Mouse (Mus musculus) midbrain, embryonic 10.5 days (tissue): Measurements from ENCODE around the gene Nlgn2. TPM values are rescaled to one million over a fixed set of nuclear protein-coding genes. Genes with fewer than 3 reads are reported as not detected.

Experiments used
- DNase-seq: peaks from one replicate; pipeline ENCODE4 v3.0.0-alpha.2; 2017; ENCODE audit warnings: low spot score
- H3K27ac ChIP-seq: fragments of 300-500 bp; sonication (generic); replicated peaks from 2 replicates; pipeline ENCODE4 v1.5.1; 2016; ENCODE audit warnings: mild to moderate bottlenecking
- H3K27me3 ChIP-seq: fragments of 300-500 bp; sonication (generic); 2 replicates; pipeline ENCODE4 v1.6.1; 2016; ENCODE audit warnings: low read depth, mild to moderate bottlenecking; ENCODE audit not compliant: poor library complexity, severe bottlenecking
- H3K36me3 ChIP-seq: fragments of 300-500 bp; sonication (generic); 2 replicates; pipeline ENCODE4 v1.6.1; 2016; ENCODE audit warnings: mild to moderate bottlenecking, moderate library complexity
- H3K4me1 ChIP-seq: fragments of 300-500 bp; sonication (generic); 2 replicates; pipeline ENCODE4 v1.6.1; 2016
- H3K4me3 ChIP-seq: fragments of 300-500 bp; sonication (generic); 2 replicates; pipeline ENCODE4 v1.5.1; 2016; ENCODE audit warnings: mild to moderate bottlenecking, moderate library complexity
- H3K9me3 ChIP-seq: fragments of 300-500 bp; sonication (generic); replicated peaks from 2 replicates; pipeline ENCODE4 v1.6.1; 2016; ENCODE audit warnings: mild to moderate bottlenecking
- WGBS: fragments of 180-500 bp; shearing (Covaris S2); methylation state at CpG from one replicate; pipeline ENCODE4 v1.1.7; 2016; 5-methylcytosine and 5-hydroxymethylcytosine counted together
- polyA plus RNA-seq: library from polyadenylated mRNA; unstranded; fragments of >200 nt; fragmentation: Nextera tagmentation; extraction: Ambion mirVana; gene quantifications from 2 replicates; pipeline ENCODE4 v1.2.1, GENCODE M21; 2016

Nlgn2 gene
- polyA plus RNA-seq, 1 experiment from 2014 or later = 6.1 TPM

GRCm38 (mm10) chr11:69835326-69835965 is 2.1 kb downstream of the Nlgn2 start:
- Histone ChIP-seq H3K9me3 (no peaks in the 10 kb centered on the region), H3K27ac (peak overlapping the region; percentile 93), H3K4me1 (peaks cover 74% of the 10 kb centered on the region), H3K27me3 (peaks cover 44% of the 10 kb centered on the region), H3K36me3 (peaks cover 34% of the 10 kb centered on the region), H3K4me3 (peak overlapping the region; percentile 86)
- 2% methylated on average over 9 of the region's 9 CpGs for WGBS
- peak; percentile 83 for DNase-seq

GRCm38 (mm10) chr11:69834001-69834549 is 3.5 kb downstream of the Nlgn2 start:
- Histone ChIP-seq H3K36me3 (peaks cover 40% of the 10 kb centered on the region), H3K27ac (peak overlapping the region; percentile 93), H3K9me3 (no peaks in the 10 kb centered on the region), H3K4me3 (peak overlapping the region; percentile 86), H3K4me1 (peaks cover 73% of the 10 kb centered on the region), H3K27me3 (peaks cover 44% of the 10 kb centered on the region)
- 7% methylated on average over 47 of the region's 48 CpGs for WGBS
- DNase-seq = peak; percentile 52

DNA sequence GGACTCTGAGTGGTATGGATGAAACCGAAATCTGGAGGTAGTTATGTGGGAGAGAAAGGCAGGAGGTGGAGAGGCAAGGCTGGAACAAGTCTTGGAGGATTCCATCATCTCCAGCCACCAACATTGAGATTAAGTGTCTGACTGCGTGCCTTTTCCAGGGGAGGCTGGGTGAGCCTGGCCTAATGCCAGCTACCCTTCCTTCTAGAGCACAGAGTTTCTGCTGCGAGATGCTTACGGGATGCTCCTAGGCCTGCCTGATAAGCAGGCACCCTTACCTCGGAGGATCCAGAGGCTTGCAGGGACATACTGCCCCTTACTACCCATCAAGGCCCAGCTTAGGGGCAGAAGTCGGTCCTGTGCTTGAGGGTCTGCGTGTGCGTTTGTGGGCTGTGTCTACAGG is 4.0 kb downstream of the Nlgn2 start:
- H3K27ac ChIP-seq = peak overlapping the region; percentile 93
- H3K27me3 ChIP-seq = peaks cover 44% of the 10 kb centered on the region
- WGBS = 69% methylated on average over 8 of the region's 8 CpGs
- H3K36me3 ChIP-seq = peaks cover 45% of the 10 kb centered on the region
- peaks cover 72% of the 10 kb centered on the region for H3K4me1 ChIP-seq
- H3K9me3 ChIP-seq = no peaks in the 10 kb centered on the region
- no peak for DNase-seq
- peak overlapping the region; percentile 86 for H3K4me3 ChIP-seq

DNA sequence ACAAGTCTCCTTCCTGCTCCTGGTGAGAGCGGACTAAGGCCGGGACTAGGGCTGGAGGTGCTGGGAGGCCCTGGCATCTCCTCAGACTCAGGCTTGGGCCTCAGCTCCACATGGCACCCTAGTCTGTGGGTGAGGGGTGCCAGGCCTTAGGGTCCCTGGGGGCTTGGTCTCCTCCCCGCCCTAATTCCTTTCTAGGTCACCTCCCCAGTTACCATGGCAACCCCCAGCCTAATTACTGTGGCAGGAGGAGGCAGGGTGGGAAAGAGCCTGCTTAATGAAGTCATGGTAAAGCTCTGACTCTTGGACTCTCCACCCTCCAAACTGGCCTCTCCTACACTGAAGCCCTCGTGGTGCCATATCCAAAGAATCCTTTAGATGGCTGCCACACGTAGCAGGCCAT is 8.8 kb downstream of the Nlgn2 start:
- H3K27me3 ChIP-seq = peaks cover 17% of the 10 kb centered on the region
- H3K4me3 ChIP-seq = no peak overlapping the region
- H3K36me3 ChIP-seq = peaks cover 90% of the 10 kb centered on the region
- DNase-seq = no peak
- H3K9me3 ChIP-seq = peaks cover 4% of the 10 kb centered on the region; the same call in 1 of the 2 replicates
- WGBS = 69% methylated on average over 5 of the region's 5 CpGs
- H3K4me1 ChIP-seq = peaks cover 32% of the 10 kb centered on the region
- H3K27ac ChIP-seq = no peak overlapping the region

DNA sequence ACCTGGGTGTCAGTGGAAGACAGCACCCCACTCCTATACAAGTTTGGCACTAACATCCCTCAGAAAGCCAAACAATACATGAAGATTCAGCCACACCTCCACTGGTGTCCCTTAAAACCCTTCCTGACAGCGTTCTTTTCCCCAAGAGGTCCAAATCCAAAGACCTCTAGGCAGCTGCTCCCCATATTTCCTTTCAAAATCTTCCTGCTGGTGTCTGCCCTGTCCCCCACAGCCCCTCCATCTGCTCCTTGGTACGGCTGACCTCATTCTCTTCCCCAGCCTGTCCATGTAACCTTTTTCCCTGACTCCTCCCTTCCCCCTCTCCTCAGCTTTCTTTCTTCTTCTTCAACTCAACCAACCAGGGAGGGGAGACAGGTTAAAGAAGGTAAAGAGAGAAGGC is 14.1 kb downstream of the Nlgn2 start:
- no peak for DNase-seq

GRCm38 (mm10) chr11:69822080-69822479 is 15.5 kb downstream of the Nlgn2 start, which contains the start of gene Spem1:
Gene Spem1, minus strand, starts transcription at chr11:69822180.
- Histone ChIP-seq H3K36me3 (peaks cover 32% of the 10 kb centered on the region), H3K27ac (0 out of 2 replicates have a peak within 1 kb of the TSS, but pooled peaks have one; percentile 23), H3K4me3 (no peak within 1 kb of the TSS), H3K4me1 (peaks cover 3% of the 10 kb centered on the region), H3K27me3 (no peaks in the 10 kb centered on the region), H3K9me3 (peaks cover 12% of the 10 kb centered on the region)
- 91% methylated on average over 3 of the region's 3 CpGs for WGBS
- no peak for DNase-seq

More for the DNA sequence above, 14.1 kb downstream of the Nlgn2 start:
- Histone ChIP-seq H3K4me1 (peaks cover 3% of the 10 kb centered on the region), H3K4me3 (no peak overlapping the region), H3K36me3 (peaks cover 45% of the 10 kb centered on the region), H3K27me3 (no peaks in the 10 kb centered on the region), H3K27ac (no peak overlapping the region), H3K9me3 (peaks cover 4% of the 10 kb centered on the region; the same call in 1 of the 2 replicates)
- WGBS = 69% methylated on average over 2 of the region's 2 CpGs

- H3K4me1 ChIP-seq = no peaks in the 10 kb centered on the region; the same call in 1 of the 2 replicates
- no peak overlapping the region for H3K27ac ChIP-seq
- no peaks in the 10 kb centered on the region for H3K36me3 ChIP-seq
- H3K27me3 ChIP-seq = no peaks in the 10 kb centered on the region; the same call in 1 of the 2 replicates
- no peak for DNase-seq
- WGBS = 91% methylated on average over 8 of the region's 8 CpGs
- no peak overlapping the region for H3K4me3 ChIP-seq
- peaks cover 19% of the 10 kb centered on the region for H3K9me3 ChIP-seq
Measured at GRCm38 (mm10) chr11:69818871-69819270, 18.7 kb downstream of the Nlgn2 start.

- Histone ChIP-seq H3K4me3 (no peak within 1 kb of the TSS), H3K36me3 (no peaks in the 10 kb centered on the region), H3K9me3 (peaks cover 19% of the 10 kb centered on the region), H3K4me1 (no peaks in the 10 kb centered on the region; the same call in 1 of the 2 replicates), H3K27me3 (no peaks in the 10 kb centered on the region; the same call in 1 of the 2 replicates), H3K27ac (no peak within 1 kb of the TSS)
- no peak for DNase-seq
- 84% methylated on average over 2 of the region's 2 CpGs for WGBS
Measured at GRCm38 (mm10) chr11:69818365-69818764, 19.2 kb downstream of the Nlgn2 start, which contains the start of gene Spem2. Gene Spem2, minus strand, starts transcription at chr11:69818465.

DNA sequence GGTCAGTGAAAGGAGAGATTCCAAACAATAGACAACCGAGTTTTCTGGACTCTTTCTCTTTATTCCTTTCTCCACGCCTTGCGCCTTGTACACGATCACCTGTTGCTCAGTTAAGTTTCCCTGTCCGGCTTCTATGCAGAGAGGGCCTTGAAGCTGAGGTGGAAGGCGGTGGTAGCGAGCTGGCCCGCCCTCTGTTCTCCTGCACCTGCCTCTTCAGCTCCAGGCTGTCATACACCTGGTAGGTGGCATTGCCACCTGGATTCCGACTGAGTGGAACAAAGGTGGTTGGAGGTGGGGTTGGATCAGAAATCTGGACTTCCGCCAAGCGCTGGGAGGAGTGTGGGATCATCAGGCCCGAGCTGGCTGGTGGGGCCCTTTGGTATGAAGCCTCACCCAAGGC is 21.1 kb downstream of the Nlgn2 start:
- Histone ChIP-seq H3K27me3 (no peaks in the 10 kb centered on the region; the same call in 1 of the 2 replicates), H3K9me3 (peaks cover 19% of the 10 kb centered on the region), H3K36me3 (no peaks in the 10 kb centered on the region), H3K27ac (no peak overlapping the region), H3K4me1 (no peaks in the 10 kb centered on the region), H3K4me3 (no peak overlapping the region)
- no peak for DNase-seq
- WGBS = 91% methylated on average over 12 of the region's 12 CpGs

- Histone ChIP-seq H3K9me3 (peaks cover 19% of the 10 kb centered on the region), H3K4me1 (no peaks in the 10 kb centered on the region), H3K27ac (no peak within 1 kb of the TSS), H3K36me3 (no peaks in the 10 kb centered on the region), H3K27me3 (no peaks in the 10 kb centered on the region; the same call in 1 of the 2 replicates), H3K4me3 (no peak within 1 kb of the TSS)
- WGBS = 66% methylated on average over 10 of the region's 10 CpGs
- no peak for DNase-seq
Measured at GRCm38 (mm10) chr11:69815155-69815554, 22.4 kb downstream of the Nlgn2 start, which contains the start of gene Gm39566. Gene Gm39566, minus strand, starts transcription at chr11:69815298.

DNA sequence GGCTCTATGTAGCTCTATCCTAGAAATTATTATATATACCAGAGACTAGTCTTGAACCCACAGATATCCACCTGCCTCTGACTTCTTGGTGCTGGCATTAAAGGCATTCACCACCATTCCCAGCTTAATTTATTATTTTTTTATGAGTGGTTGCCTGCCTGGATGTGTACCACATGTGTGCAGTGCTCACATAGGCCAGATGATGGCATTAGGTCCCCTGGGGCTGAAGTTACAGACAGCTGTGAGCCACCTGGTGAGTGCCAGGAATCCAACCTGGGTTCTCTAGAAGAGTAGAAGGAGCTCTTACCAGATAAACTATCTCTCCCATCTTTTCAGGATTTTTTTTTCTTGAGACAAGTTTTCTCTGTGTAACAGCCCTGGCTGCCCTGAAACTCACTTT is 27.3 kb downstream of the Nlgn2 start:
- no peak overlapping the region for H3K27ac ChIP-seq
- H3K9me3 ChIP-seq = peaks cover 5% of the 10 kb centered on the region; the same call in 1 of the 2 replicates
- DNase-seq = no peak
- peaks cover 3% of the 10 kb centered on the region; the same call in 1 of the 2 replicates for H3K4me1 ChIP-seq
- H3K4me3 ChIP-seq = no peak overlapping the region
- peaks cover 23% of the 10 kb centered on the region for H3K27me3 ChIP-seq
- H3K36me3 ChIP-seq = no peaks in the 10 kb centered on the region

DNA sequence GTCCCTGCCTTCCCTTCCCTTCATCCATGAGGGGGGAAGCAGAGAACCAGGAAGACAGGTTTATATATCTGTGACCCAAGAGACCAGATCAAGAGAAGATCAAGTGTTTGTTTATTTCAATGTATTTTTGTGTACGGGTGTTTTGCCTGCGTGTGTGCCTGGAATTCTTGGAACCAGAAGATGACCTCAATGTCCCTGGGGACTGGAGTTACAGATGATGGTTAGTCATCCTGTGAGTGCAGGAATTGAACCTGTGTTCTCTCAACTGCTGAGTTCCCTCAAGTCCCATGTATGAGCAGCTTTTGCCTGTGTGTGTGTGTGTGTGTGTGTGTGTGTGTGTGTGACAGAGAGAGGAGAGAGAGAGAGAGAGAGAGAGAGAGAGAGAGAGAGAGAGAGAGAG is 29.9 kb downstream of the Nlgn2 start:
- H3K9me3 ChIP-seq = peaks cover 5% of the 10 kb centered on the region; the same call in 1 of the 2 replicates
- peaks cover 49% of the 10 kb centered on the region for H3K27me3 ChIP-seq
- H3K27ac ChIP-seq = no peak overlapping the region
- 82% methylated on average over 2 of the region's 2 CpGs for WGBS
- DNase-seq = no peak
- peaks cover 30% of the 10 kb centered on the region for H3K4me1 ChIP-seq
- H3K4me3 ChIP-seq = no peak overlapping the region
- no peaks in the 10 kb centered on the region for H3K36me3 ChIP-seq

DNA sequence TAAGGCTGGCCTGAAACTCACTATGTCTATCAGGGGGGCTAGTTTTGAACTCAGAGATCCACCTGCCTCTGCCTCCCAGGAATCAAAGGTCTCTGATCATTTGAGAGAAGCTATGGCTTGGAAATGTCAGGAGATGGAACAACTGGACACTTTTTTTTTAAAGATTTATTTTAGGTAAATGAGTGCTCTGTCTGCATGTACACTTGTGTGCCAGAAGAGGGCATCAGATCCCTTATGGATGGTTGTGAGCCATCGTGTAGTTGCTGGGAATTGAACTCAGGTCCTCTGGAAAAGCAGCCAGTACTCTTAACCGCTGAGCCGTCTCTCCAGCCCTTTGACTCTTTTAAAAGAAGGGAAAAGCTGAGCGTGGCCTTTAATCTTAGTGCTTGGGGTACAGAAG is 31.2 kb downstream of the Nlgn2 start:
- 86% methylated on average over 4 of the region's 4 CpGs for WGBS
- H3K9me3 ChIP-seq = peaks cover 5% of the 10 kb centered on the region; the same call in 1 of the 2 replicates
- H3K27ac ChIP-seq = no peak overlapping the region
- peaks cover 62% of the 10 kb centered on the region for H3K27me3 ChIP-seq
- no peak overlapping the region for H3K4me3 ChIP-seq
- no peak for DNase-seq
- peaks cover 42% of the 10 kb centered on the region for H3K4me1 ChIP-seq
- H3K36me3 ChIP-seq = no peaks in the 10 kb centered on the region
